Mouse (Mus musculus): ENCODE measurements around the gene Orc1. TPM values are rescaled to one million over a fixed set of nuclear protein-coding genes. Genes with fewer than 3 reads are reported as not detected.

Gene Orc1
- total RNA-seq, 1 experiment from 2014 or later, result 13.9 TPM

DNA sequence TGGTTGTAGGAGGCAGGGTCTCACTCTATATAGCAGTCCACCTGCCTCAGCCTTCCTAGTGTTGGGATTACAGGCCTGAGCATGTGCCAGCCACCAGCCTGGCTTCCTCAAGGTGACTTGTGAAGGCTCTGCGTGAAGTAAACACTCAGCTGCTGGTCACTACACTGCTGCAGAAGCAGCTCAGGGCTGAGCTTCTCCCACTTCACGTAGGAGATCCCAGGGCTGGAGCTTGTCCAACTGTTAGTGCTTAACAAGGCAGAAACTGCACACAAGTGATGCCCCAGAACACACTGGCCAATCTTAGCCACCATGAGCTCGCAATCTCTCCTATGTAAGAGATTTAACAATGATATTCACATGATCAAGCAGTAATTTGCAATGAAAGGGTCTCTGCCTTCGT is 55.5 kb downstream of the Orc1 start:
- ATAC-seq (replicated peaks; ENCODE audit: low read depth, poor library complexity, severe bottlenecking), result no peak

DNA sequence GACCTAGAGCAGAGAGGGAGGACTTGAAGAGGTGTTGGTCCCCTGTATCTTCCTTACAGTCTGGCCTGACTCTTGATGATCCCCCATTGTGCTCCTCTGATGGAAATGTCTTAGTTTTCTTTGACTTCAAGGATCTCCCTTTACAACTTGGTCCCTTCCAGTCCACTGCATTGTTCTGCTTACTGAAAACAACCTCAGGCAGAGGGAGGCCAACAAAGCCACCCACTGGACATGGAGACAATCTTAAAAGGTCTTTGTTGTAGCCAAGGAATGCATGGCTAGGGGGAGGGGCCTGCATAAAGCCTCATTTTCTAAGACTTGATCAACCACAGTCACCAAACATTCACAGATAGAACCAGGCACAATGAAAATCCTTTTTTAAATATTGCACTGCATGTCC is 55.9 kb downstream of the Orc1 start:
- no peak for ATAC-seq (replicated peaks; ENCODE audit: low read depth, poor library complexity, severe bottlenecking)

- no peak for ATAC-seq (replicated peaks; ENCODE audit: low read depth, poor library complexity, severe bottlenecking)
These were observed 58.5 kb downstream of the Orc1 start for GRCm38 (mm10) chr4:108637721-108638120.

GRCm38 (mm10) chr4:108638752-108639151 is 59.5 kb downstream of the Orc1 start:
- peak; percentile 64 for ATAC-seq (replicated peaks; ENCODE audit: low read depth, poor library complexity, severe bottlenecking)

GRCm38 (mm10) chr4:108664407-108664806 is 85.2 kb downstream of the Orc1 start:
- 0 out of 2 replicates have a peak, but pooled peaks have one; percentile 15 for ATAC-seq (replicated peaks; ENCODE audit: low read depth, poor library complexity, severe bottlenecking)

Other genes with a start within 250 kb of the Orc1 start
- gene Shisal2a, start 196.1 kb upstream of the Orc1 start, total RNA-seq (2017), result not detected in 2 replicates
- 0.14 and 1.8 TPM in 2 replicates for gene Gpx7, start 172.5 kb upstream of the Orc1 start, total RNA-seq (2017)
- 61.8 and 73.6 TPM in 2 replicates for gene Tut4, start 120.0 kb upstream of the Orc1 start, total RNA-seq (2017)
- 116 and 120 TPM in 2 replicates for gene Prpf38a, start 87 bp upstream of the Orc1 start, total RNA-seq (2017)
- gene Cc2d1b, start 40.5 kb downstream of the Orc1 start, total RNA-seq (2017), result 28.3 and 36.1 TPM in 2 replicates
- gene 3110021N24Rik, start 140.2 kb downstream of the Orc1 start, total RNA-seq (2017), result not detected in 2 replicates
- gene Zfyve9, start 201.4 kb downstream of the Orc1 start, total RNA-seq (2017), result 0.64 TPM in 1 of 2 replicates, not detected in the other

Measured in common myeloid progenitor, adult 5-6 weeks (primary cell).